Comparison of ENCODE assay signal across 8 mouse cellular contexts in genomic region chr12:117853316-117853715, GRCm38 (mm10). TPM values are rescaled to one million over a fixed set of nuclear protein-coding genes. Genes with fewer than 3 reads are reported as not detected.
A peak's percentile ranks its signal among the peaks of the same experiment; 100 is the strongest.
DNase-seq lines count a peak whose midpoint lies in the region; ATAC-seq lines count a peak whose summit lies in the region.

No protein-coding gene starts in this region.

- peak; percentile 59; the same call in 1 of the 2 replicates for ATAC-seq in forebrain, embryonic 13.5 days
- ATAC-seq in limb, embryonic 11.5 days (ENCODE audit: insufficient number of reproducible peaks, low FRiP score, low TSS enrichment, low read depth): no peak
- ATAC-seq in monocyte, adult 5-6 weeks (replicated peaks; ENCODE audit: insufficient number of reproducible peaks, low FRiP score, low TSS enrichment, poor library complexity, severe bottlenecking): peak; percentile 89

- no peaks in the 10 kb centered on the region for H3K27me3 ChIP-seq in forebrain, embryonic 13.5 days
- H3K27me3 ChIP-seq in limb, embryonic 11.5 days (ENCODE audit: control insufficient read depth, insufficient read depth, low read length): no peaks in the 10 kb centered on the region
- no peaks in the 10 kb centered on the region for H3K27me3 ChIP-seq in splenic B cell, adult 2 months (ENCODE audit: control insufficient read depth, insufficient read depth, low read length, poor library complexity, severe bottlenecking)

- no peaks in the 10 kb centered on the region for H3K36me3 ChIP-seq in forebrain, embryonic 13.5 days (ENCODE audit: poor library complexity, severe bottlenecking)
- no peaks in the 10 kb centered on the region for H3K36me3 ChIP-seq in limb, embryonic 11.5 days (ENCODE audit: control insufficient read depth, insufficient read depth, low read length)
- H3K36me3 ChIP-seq in splenic B cell, adult 2 months (ENCODE audit: control insufficient read depth, insufficient read depth, low read length, poor library complexity, severe bottlenecking): no peaks in the 10 kb centered on the region

- H3K9ac ChIP-seq in forebrain, embryonic 13.5 days: no peak overlapping the region
- H3K9ac ChIP-seq in limb, embryonic 11.5 days (ENCODE audit: low read length): no peak overlapping the region

- no peaks in the 10 kb centered on the region for H3K9me3 ChIP-seq in forebrain, embryonic 13.5 days (replicated peaks)
- no peaks in the 10 kb centered on the region for H3K9me3 ChIP-seq in limb, embryonic 11.5 days (ENCODE audit: control insufficient read depth, low read length)

- 0 out of 2 replicates have a peak, but pooled peaks cover 4% of the 10 kb centered on the region for H3K4me1 ChIP-seq in forebrain, embryonic 13.5 days
- no peaks in the 10 kb centered on the region for H3K4me1 ChIP-seq in limb, embryonic 11.5 days (ENCODE audit: control insufficient read depth, insufficient read depth, low read length)

- no peak overlapping the region for H3K4me3 ChIP-seq in forebrain, embryonic 13.5 days
- no peak overlapping the region for H3K4me3 ChIP-seq in limb, embryonic 11.5 days (ENCODE audit: low read depth, low read length)

- DNase-seq in gastrocnemius, adult 18-20 months (ENCODE audit: low spot score): peak; percentile 15
- no peak for DNase-seq in gastrocnemius, adult 8-10 months (ENCODE audit: low spot score in 2 of 2)
- DNase-seq in brain, adult 2 months (ENCODE audit: low read depth, low spot score): peak; percentile 69
- DNase-seq in kidney, adult 18-20 months: peak; percentile 52
- peak; percentile 53 for DNase-seq in limb, embryonic 11.5 days (ENCODE audit: low spot score)
- peak; percentile 69 for DNase-seq in splenic B cell, adult 2 months (ENCODE audit: low read depth, low spot score)

- H3K27ac ChIP-seq in forebrain, embryonic 13.5 days: no peak overlapping the region
- no peak overlapping the region for H3K27ac ChIP-seq in limb, embryonic 11.5 days (replicated peaks; ENCODE audit: low read depth, low read length)

- WGBS in forebrain, embryonic 13.5 days: 27% methylated on average over 6 of the region's 6 CpGs
- WGBS in limb, embryonic 11.5 days: 33% methylated on average over 6 of the region's 6 CpGs

- H3K4me2 ChIP-seq in forebrain, embryonic 13.5 days: no peak overlapping the region
- no peak overlapping the region for H3K4me2 ChIP-seq in limb, embryonic 11.5 days (ENCODE audit: low read depth, severe bottlenecking)

RNA-seq across cellular contexts. Expression of gene Cdca7l, which starts 49.2 kb away (rescaled TPM):
- total RNA-seq in gastrocnemius, adult 18-20 months (2021): under 1 TPM in 1 of 2 experiments, not detected in 1; 0.09 TPM
- under 1 TPM in 1 of 4 experiments, not detected in 3; 0.10 TPM for total RNA-seq in gastrocnemius, adult 8-10 months (2022)
- 20.4 and 27.0 TPM in 2 replicates for polyA plus RNA-seq in forebrain, embryonic 13.5 days (2015; fragmentation: Nextera tagmentation; extraction: Ambion mirVana)
- 44.2 and 49.8 TPM in 2 replicates for polyA plus RNA-seq in limb, embryonic 11.5 days (2014; fragmentation: Nextera tagmentation; extraction: Ambion mirVana)
- 24.7 to 80.2 TPM (median 33.5 TPM) in 3 replicates for total RNA-seq in monocyte, adult 5-6 weeks (2017)

Comparison
In these comparisons a context has a peak if more than half of its experiments do, and no peak if none do; other contexts are left out.
1. DNase-seq: peak in gastrocnemius, adult 18-20 months (single experiment), brain, adult 2 months (single experiment), kidney, adult 18-20 months (single experiment), limb, embryonic 11.5 days (single experiment) and splenic B cell, adult 2 months (single experiment); none in gastrocnemius, adult 8-10 months (0 of 2).
2. RNA of gene Cdca7l, which starts 49.2 kb away (total RNA-seq): 24.7 to 80.2 TPM in monocyte, adult 5-6 weeks; 0.10 TPM in gastrocnemius, adult 8-10 months and 0.09 TPM in gastrocnemius, adult 18-20 months; every median in the first group is over 10 times any median in the second.